Mouse (Mus musculus) left cerebral cortex, postnatal 25 days (tissue): Measurements from ENCODE around the gene Capn15. TPM values are rescaled to one million over a fixed set of nuclear protein-coding genes. Genes with fewer than 3 reads are reported as not detected.
A peak's percentile ranks its signal among the peaks of the same experiment; 100 is the strongest.

Source experiments
- DNase-seq, 2 experiments: peaks; one replicate each; pipeline ENCODE4 v3.0.0; 2022; ENCODE audit warnings: low spot score in 2 of 2, mixed read lengths in 1 of 2
- intact Hi-C: fragments of 180-260 bp; cut with DNase I; formaldehyde crosslinking; loops from one replicate; pipeline ENCODE4 v1.15.1; 2025
- total RNA-seq, 2 experiments: library from RNA; stranded (reverse); gene quantifications; 2 replicates each; pipeline ENCODE4 v1.2.3; 2021

Capn15 gene
- total RNA-seq, 2 experiments from 2014 or later: 47.0 to 51.6 TPM

- no peak for DNase-seq
- intact Hi-C loops: no loop called here
Measured at GRCm38 (mm10) chr17:25943769-25944168, 41.8 kb downstream of the Capn15 start.

DNA sequence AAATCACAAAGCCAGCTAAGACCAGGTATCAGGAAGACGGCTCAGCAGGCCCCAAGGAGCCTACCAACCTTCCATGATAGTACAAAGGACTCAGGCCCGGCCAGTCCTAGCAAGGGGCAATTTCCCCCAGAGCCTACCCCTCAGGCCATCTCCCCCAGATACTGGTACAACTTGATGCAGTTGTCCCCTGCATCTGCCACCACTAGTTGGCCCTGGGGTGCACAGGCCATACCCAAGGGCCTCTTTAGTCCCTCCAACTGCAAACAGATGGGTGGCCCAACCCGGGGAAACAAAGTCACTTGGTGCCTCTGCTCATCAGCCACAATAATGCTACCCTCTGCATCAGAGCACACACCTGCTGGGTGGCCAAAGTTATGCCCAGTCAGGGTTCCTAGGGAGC, 42.4 kb downstream of the Capn15 start:
- no peak for DNase-seq
- intact Hi-C loops: no loop called here

DNA sequence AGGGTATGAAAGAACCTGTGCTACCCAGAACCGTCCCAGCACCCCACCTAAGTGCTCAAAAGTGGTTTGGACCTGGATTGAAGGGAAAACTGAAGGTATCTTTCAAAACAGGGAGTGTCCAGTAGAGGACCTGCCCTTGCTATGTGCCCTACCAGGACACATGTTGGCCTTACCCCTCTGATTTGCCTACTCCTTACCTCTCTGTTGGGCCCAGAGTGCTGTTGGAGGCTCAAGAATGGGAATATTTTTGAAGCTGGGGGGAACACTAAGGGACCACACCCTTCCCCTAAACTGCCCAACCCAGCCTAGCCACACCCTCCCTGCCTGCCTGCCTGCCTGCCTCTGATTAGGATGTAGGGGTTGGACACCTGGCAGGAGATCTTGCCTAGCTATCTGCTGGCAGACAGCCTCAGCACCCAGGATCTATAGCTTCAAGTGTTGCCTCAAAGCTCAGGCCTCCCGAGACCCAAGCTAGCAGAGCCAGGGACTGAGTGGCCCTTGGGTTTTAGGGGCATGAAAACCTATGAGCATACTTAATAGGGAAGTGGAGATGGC, 42.9 kb downstream of the Capn15 start:
- intact Hi-C loops: no loop called here

DNA sequence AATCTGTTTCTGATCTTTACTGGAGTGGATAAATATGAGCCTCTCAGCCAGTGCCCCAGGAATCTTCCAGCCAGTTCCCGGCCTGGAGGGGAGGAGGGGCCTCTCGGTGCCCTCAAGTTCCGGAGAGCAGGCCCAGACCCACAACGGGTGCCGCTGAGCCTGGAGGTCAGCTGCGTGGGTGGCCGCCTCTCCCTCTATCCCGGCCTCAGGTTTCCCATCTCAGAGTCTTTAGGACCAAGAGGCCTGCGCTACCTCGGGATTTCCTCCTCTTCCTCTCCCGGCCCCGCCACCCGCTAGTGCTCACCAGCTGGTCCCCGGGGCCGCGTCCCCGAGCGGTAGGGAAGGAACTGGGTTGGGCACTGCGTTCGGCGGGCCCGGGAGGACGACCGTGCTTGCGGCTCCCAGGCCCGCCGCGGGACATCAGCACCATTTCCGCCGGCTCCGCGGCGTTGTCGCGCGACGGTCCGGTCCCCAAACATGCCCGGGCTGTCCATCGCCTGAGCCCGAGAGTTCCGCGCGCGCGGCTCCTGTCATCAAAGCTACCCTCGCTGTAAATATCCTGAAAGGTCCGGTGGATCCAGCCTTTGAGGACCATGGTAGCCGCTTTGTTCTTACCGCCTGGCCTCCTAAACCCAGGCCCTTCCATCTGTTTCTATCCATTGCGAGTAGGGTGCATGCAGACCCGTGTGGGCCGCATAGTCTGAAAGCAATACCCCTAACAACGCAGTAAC, 43.9 kb downstream of the Capn15 start:
- DNase-seq: peak; percentile 75 to 77
- intact Hi-C loops: no loop called here

More for the DNA sequence above, 42.9 kb downstream of the Capn15 start:
- no peak for DNase-seq

DNA sequence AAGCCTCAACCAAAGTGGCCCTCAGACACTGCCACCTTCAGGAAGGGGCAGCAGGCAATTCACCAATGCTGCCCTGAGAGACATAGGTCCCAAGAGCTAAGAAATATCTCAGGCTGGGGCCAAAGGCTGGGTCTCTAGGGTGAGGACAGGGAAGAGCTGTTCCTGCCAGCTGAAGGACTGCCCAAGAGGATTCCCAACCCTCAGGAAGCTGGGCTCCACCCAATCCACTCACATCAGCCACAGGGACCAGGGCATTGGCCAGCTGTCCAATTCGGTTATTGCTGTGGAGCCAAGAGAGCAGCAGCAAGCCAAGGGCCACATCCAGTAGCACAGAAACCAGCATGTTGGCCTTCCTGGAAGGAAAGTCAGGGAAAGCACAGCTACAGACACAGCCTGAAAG, 51.1 kb downstream of the Capn15 start:
- intact Hi-C loops: no loop called here

GRCm38 (mm10) chr17:25925348-25925747, 60.2 kb downstream of the Capn15 start:
- intact Hi-C loops: no loop called here
- DNase-seq: peak in 1 of 2 experiments; percentile 44

More for the DNA sequence above, 51.1 kb downstream of the Capn15 start:
- DNase-seq: no peak

DNA sequence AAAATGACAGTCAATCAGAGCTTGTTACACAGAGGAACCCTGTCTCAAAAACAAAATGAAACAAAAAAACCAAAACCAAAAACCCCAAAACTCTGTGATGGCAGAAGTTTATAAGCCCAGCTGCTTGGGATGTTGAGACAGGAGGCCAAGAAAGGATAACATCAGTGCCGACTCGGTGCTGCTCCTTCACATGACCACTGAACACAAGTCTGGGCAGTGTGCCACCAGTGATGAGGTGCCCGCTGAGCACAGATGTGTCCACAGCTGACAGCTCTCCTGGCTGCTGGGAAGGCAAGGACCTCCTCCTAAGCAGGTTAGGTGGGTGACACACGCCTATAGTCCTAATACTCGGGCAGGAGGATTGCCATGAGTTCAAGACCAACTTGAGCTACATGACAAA, 63.5 kb downstream of the Capn15 start:
- intact Hi-C loops: no loop called here
- no peak for DNase-seq

- DNase-seq: peak; percentile 100
- intact Hi-C loops: loop anchor here (2.0 kb wide), 1 partner anchor 65 kb away; the partner anchor contains the start of gene Capn15
Measured at GRCm38 (mm10) chr17:25919786-25920642, 65.6 kb downstream of the Capn15 start.

- intact Hi-C loops: loop anchor here (2.0 kb wide), 1 partner anchor 66 kb away; the partner anchor contains the start of gene Capn15
Measured at GRCm38 (mm10) chr17:25919144-25919785, 66.3 kb downstream of the Capn15 start, which contains the start of gene Rab40c. Rab40c (minus strand) TSS chr17:25919727.

DNA sequence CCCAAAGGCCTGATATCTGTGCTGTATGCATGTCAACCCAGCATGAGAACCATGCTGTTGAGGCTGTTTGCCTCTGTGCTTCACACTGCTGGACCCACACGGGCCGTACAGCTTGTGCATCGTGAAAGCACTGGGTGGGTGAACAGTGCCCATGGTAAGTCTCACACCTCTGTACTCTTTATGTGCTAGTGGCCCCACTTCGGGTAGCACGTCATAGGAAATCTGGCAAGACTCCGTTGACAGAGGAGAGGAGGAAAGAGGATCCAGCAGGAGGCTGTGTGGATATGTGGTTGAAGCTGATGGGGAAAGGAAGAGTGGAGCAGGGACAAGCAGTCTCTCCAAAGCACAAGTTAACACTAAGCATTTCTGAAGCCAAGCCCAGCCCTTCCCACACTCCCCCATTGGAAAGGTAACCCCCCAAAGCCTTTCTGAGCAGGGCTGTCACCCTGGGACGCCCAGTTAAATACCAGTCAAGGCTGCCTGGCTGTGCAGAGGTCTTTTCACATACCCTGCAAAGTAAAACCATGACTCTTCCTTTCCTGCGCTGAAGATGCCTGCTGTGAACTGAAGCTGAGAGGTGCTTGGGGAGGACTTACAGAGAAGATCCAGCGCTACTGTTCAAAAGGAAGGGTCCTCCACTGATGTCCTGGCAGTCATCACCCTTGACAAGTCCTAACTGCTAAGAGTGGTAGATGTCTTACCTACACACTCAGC, 67.4 kb downstream of the Capn15 start:
- no peak for DNase-seq
- intact Hi-C loops: loop anchor here (2.0 kb wide), 1 partner anchor 67 kb away; the partner anchor contains the start of gene Capn15

More at GRCm38 (mm10) chr17:25919144-25919785, 66.3 kb downstream of the Capn15 start, which contains the start of gene Rab40c:
- peak in 1 of 2 experiments; percentile 53 for DNase-seq

DNA sequence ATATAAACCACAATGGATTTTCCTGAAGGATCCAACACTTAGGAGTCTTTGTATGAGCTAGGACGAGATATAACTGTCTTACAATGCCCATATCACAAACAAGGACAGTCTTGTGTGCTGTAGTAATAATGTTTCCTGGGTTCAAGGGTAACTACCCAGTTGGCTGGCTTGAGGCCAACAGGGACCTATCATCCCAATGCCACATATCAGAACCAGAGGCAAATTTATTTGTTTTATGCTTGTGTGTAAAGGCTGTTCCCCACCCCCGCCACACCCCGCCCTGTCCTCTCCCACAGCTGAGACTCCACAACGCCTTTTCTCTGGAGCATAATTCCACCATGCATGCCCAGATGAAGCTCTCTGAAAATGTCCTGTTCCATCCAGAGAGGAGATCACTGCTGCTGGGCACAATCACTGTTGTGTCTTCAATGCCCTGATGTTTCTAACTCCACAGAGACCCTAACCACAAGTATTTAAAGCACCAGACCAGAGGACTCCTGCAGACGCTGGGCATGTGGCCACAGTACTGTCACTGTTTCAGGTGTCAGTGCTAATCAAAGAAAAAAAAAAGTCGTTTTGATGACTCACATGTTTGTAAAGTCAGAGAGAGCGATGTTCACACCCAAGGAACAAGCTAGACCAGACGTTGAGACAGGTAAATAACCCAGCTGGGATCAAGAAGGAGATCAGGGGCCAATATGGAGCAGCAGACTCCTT, 68.5 kb downstream of the Capn15 start:
- intact Hi-C loops: no loop called here

DNA sequence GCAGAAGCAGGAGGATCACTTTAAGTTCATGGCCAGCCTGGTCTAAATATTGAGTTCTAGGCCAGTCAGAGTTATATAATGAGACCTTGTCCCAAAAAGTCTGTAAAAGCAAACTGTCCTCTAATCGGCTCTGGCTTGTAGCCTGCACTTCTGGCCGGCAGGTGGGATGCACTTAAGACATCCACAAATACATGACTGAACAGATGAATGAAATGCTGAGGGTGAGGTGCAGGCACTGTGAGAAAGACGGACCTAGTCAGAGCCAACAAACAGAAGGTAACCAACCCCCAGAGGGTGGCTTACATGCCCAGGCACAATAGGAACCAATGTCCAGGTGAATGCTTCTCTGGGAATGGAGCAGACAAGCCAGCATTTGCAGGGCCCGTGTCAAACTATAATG, 71.3 kb downstream of the Capn15 start:
- DNase-seq: no peak
- intact Hi-C loops: no loop called here

More for the DNA sequence above, 68.5 kb downstream of the Capn15 start:
- no peak for DNase-seq

- intact Hi-C loops: no loop called here
- DNase-seq: no peak
Measured at GRCm38 (mm10) chr17:25913877-25914275, 71.7 kb downstream of the Capn15 start.

- intact Hi-C loops: no loop called here
- DNase-seq: peak; percentile 59 to 91
Measured at GRCm38 (mm10) chr17:25913186-25913876, 72.3 kb downstream of the Capn15 start.

- DNase-seq: peak in 1 of 2 experiments; percentile 26
- intact Hi-C loops: no loop called here
Measured at GRCm38 (mm10) chr17:25911816-25912215, 73.8 kb downstream of the Capn15 start.
